Comparison of ENCODE assay signal across 8 mouse cellular contexts in the genomic region with DNA sequence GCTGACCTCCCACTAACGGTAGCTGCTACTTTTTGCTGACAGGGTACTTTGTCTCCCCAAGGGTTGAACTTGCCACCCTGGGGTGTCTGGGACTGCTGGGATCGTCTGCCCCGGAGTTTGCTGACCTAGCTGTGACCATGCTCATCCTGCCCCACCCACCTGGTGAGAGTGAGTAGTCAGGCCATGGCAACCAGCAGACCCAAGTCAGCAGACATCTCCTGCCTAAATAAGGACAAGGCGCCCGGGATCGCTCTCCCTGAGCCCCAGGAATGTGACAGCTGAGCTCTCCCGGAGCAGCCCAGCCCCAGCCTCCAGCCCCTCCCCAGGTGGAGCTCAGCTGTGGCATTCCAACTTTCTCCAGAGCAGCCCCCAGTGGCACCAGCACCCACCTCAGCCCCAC. TPM values are rescaled to one million over a fixed set of nuclear protein-coding genes. Genes with fewer than 3 reads are reported as not detected.
DNase-seq lines count a peak whose midpoint lies in the region; ATAC-seq lines count a peak whose summit lies in the region.
"Had no signal": no experiment of that assay in that cellular context is flagged by ENCODE, and none has a peak within 500 bp of the region (broad histone marks: within the 10 kb centered on the region; RNA-seq: fewer than 3 reads in every experiment).

No protein-coding gene starts in this region.

- ATAC-seq in inflammation-experienced regulatory T-cells, adult 6 months = no peak
- ATAC-seq: forebrain, postnatal 0 days had no signal

- intact Hi-C loops in heart, postnatal 14 days (cut with DNase I) = no loop called here

- DNase-seq in retina, postnatal 1 day = peak; percentile 36
- DNase-seq in retina, embryonic 14.5 days (ENCODE audit: low spot score) = no peak
- peak; percentile 62 to 81 for DNase-seq in gastrocnemius, adult 8-10 months (ENCODE audit: low spot score in 2 of 2)
- DNase-seq in heart, postnatal 14 days = peak; percentile 45 to 64
- DNase-seq in thymus, postnatal 36 days = no peak
- DNase-seq in thymus, adult 18-20 months = no peak
- DNase-seq: forebrain, postnatal 0 days had no signal

RNA-seq across cellular contexts. Expression of gene Jph2, which starts 44.1 kb away (rescaled TPM):
- 100 to 1,000 TPM; 459 to 572 (median 513) TPM for total RNA-seq in gastrocnemius, adult 8-10 months (2022)
- 100 to 1,000 TPM; 401 to 402 TPM for total RNA-seq in heart, postnatal 14 days (2021)
- polyA plus RNA-seq in inflammation-experienced regulatory T-cells, adult 6 months (2017; shearing (Covaris generic)) = not detected

Comparison
In these comparisons a context has a peak if more than half of its experiments do, and no peak if none do; other contexts are left out.
1. DNase-seq: peak in retina, postnatal 1 day (single experiment), gastrocnemius, adult 8-10 months (2 of 2) and heart, postnatal 14 days (2 of 2); none in retina, embryonic 14.5 days (single experiment), thymus, postnatal 36 days (0 of 2) and thymus, adult 18-20 months (0 of 2).